Mouse (Mus musculus): ENCODE data around the gene H2-T22.
"Not testable (repeated sequence)": the region's sequence is repeated elsewhere in the genome, so short reads cannot be mapped to it uniquely, and the experiment has no call there.

H2-T22 gene

GRCm38 (mm10) chr17:36030046-36030702, 12.4 kb downstream of the H2-T22 start:
- DNase-seq (ENCODE audit: low spot score): not testable (repeated sequence)

- no peak for DNase-seq (ENCODE audit: low spot score)
Observed at GRCm38 (mm10) chr17:36028879-36029619, 13.5 kb downstream of the H2-T22 start.

DNA sequence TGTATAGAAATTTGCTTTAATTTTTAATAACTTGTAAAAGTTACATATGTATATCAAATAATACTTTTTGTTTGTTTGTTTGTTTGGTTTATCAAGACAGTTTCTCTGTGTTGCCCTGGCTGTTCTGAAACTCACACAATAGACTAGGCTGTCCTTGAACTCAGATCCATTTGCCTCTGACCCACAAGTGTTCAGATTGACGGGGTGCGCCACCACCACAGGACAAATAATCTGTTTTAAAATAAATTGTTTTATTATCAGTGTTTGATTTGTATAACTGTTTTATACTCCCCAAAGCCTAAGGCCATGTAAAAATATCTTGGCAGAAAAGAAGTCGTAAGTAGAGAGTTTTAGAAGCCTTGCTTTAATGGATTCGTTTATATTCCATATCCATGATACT, 14.9 kb downstream of the H2-T22 start:
- DNase-seq (ENCODE audit: low spot score): no peak

DNA sequence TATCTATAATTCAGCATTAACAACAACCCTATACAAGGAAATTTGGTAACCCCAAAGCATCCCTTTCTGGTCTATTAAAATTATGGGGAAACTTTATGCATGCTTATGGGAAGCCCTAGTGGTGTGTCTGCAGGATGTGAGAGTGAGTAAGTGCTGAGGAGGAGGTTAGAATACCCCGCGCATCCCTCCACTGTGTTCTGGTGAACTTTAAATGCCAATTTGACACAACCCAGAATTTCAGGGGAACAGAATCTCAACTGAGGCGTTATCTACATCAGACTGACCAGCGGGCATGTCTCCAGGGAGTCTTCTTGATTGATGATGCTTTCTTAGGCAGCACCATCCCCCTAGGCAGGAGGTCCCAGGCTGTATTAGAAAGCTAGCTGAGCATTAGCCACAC, 16.6 kb downstream of the H2-T22 start:
- DNase-seq (ENCODE audit: low spot score): no peak

DNA sequence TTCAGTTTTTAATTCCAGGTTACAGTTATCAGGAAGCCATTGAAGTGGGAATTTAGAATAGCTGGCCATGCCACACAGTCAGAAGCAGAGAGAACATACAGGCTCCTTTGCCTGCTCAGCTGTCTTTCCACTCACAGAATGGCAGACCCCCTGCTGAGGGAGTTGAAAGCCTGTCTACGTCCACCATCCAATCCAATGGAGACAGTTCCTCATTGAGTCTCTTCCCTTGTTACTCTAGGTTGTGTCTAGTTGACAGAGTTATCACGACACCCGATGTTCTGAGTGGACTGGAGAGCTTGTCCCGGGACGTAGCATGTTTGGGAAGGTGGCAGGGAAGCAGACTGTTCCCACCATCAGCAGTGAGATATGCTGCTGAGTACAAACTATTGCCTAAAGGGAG, 17.4 kb downstream of the H2-T22 start:
- no peak for DNase-seq (ENCODE audit: low spot score)

GRCm38 (mm10) chr17:36023710-36024654, 18.6 kb downstream of the H2-T22 start:
- no peak for DNase-seq (ENCODE audit: low spot score)

DNA sequence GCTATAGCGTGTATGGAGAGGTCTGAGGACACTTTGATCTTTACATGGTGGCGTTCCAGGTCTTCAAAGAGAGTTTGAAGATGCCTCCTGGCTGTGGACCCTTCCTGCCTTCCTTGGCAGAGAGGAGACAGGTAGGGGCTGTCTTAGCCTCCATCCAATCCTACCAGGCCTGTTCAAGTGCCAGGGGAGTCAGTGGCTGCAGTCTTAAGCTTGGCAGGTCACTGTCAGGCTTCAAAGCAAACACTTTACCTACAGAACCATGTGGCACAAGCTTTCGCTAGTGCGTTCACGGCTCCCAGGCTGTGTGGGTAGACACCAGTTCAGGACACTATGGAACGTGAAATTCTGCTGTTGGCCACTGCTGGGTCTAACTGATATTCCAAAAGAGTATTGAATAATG, 19.6 kb downstream of the H2-T22 start:
- no peak for DNase-seq (ENCODE audit: low spot score)

GRCm38 (mm10) chr17:36022098-36022497, 20.4 kb downstream of the H2-T22 start:
- no peak for DNase-seq (ENCODE audit: low spot score)

- DNase-seq (ENCODE audit: low spot score): no peak
Observed at GRCm38 (mm10) chr17:36021309-36021708, 21.2 kb downstream of the H2-T22 start.

DNA sequence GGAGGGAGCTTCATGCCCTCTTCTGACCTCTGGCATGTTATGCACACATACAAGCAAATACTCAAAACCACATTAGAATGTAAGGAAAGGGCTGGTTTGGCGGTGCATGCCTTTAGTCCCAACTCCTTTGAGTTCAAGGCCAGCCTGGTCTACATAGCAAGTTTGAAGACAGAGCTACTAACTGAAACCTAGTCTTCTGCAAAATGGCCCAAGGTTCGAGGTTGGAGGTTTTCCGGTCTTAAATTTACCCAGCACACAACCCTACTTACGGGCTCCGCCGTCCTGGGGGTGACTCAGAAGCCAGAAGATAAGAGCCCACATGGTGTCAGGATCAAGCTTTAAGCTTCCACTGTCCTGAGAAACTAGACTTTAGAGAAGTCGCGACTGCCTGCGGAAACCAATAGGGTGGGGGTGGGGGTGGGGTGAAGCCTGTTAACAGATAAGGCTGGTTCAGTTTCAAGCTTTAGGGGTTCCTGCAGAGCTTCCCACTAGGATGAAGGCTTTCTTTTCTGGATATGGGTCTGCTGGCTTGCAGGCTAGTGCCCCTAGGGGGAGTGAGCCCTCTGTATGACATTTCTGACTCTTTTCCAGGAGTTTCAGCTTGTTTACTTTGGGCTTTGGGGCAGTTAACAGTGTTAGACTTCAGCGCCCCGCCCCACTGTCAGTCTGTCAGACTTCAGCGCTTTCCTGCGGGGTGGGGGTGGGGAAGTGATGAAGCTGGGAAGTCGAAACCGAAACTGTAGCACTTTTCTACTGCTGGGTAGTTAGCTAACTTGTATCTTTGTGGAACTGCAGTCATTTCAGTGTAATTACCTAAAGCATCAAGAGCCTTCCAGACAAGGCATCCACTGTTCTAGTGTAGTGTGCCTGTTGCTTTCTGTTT, 22.1 kb downstream of the H2-T22 start, which contains the start of gene H2-T24:
H2-T24 (minus strand) TSS at position 370 of the 883 bp plus-strand sequence.
- peak; percentile 72 for DNase-seq (ENCODE audit: low spot score)

DNA sequence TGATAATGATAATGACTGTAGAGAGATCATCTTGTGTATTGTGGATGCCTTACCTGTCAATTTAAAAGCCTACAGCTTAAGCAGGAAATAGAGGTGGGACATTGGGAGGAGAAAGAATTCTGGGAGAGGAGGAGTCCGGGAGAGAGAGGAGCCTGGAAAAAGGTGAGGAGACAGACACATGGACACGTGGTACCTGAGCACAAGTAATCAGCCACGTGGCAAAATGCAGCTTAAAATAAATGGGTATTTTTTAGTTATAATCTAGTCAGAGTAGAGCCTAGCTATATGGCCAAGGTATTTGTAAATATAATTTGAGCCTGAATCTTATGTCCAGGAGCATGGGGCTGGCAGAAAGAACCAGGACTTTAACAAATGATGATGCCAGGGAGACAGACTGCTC, 23.0 kb downstream of the H2-T22 start:
- no peak for DNase-seq (ENCODE audit: low spot score)

- no peak for DNase-seq (ENCODE audit: low spot score)
Observed at GRCm38 (mm10) chr17:36018979-36019378, 23.6 kb downstream of the H2-T22 start.

DNA sequence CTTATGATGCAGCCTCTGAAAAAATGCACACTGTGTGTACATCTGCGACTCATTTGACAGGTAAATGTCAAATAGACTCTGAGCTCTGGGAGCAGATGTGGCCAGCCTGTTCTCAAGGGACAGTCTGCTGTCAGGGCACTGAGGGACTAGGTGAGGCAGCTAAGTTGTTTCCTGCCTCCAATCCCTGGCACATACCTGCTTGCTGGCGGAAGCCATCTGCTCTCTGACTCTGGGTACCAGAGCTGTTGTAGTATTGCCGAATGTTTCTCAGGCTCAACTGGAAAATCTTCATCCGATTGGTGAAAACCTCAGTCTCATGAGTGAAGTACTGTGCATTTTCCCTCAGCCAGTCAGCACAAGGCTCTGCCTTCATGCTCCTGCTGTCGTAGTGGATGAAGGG, 25.5 kb downstream of the H2-T22 start:
- DNase-seq (ENCODE audit: low spot score): no peak

- no peak for DNase-seq (ENCODE audit: low spot score)
Observed at GRCm38 (mm10) chr17:36014977-36015376, 27.6 kb downstream of the H2-T22 start.

GRCm38 (mm10) chr17:36004409-36004808, 38.1 kb downstream of the H2-T22 start:
- DNase-seq (ENCODE audit: low spot score): not testable (repeated sequence)

- DNase-seq (ENCODE audit: low spot score): no peak
Observed at GRCm38 (mm10) chr17:36003331-36003730, 39.2 kb downstream of the H2-T22 start.

GRCm38 (mm10) chr17:36001966-36002365, 40.6 kb downstream of the H2-T22 start:
- no peak for DNase-seq (ENCODE audit: low spot score)

DNA sequence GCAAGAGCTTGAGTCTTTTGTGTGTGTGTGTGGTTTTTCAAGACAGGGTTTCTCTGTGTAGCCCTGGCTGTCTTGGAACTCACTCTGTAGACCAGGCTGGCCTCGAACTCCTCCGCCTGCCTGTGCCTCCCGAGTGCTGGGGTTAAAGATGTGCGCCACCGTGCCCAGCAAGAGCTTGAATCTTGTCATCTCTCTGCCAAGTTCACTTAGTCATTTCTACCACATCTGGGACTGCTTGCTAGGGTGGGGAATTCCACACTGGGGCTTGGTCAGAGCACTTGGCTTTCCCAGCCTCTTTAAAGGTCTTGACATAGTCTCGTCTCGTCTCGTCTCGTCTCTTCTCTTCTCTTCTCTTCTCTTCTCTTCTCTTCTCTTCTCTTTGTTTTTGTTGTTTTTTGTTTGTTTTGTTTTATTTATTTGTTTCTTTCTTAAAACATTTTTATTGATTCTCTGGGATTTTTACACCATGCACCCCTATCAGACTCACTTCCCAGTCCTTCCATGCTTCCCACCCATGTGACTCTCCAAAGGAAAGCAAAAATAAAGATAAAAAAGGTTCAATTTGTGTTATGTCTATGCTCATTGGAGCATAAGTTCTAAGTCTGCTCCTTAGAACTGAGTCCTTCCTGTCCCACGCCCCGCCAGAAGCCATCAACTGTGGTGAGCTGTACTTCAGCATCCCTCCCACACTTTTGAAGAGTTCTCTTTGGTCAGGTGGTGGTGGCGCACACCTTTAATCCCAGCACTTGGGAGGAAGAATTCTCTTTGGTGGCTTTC, 41.2 kb downstream of the H2-T22 start:
- no peak for DNase-seq (ENCODE audit: low spot score)

DNA sequence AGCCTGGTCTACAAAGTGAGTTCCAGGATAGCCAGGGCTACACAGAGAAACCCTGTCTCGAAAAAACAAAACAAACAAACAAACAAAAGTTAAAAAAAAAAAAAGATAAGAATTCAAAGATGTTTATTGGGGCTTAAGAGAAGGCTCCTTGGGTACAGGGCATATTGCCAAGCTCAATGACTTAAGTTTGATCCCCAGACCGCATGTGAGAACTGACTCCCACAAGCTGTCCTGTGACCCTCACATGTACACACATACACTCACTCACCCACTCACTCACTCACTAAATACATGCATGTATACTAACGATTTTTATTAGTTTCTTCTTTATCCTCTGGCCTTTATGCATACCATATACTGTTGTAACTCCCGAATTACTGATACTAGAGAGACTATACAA, 42.2 kb downstream of the H2-T22 start:
- DNase-seq (ENCODE audit: low spot score): no peak

GRCm38 (mm10) chr17:35999356-35999755, 43.2 kb downstream of the H2-T22 start:
- no peak for DNase-seq (ENCODE audit: low spot score)
